Mouse (Mus musculus) kidney, embryonic 14.5 days (tissue): Measurements from ENCODE around the gene Fshr. TPM values are rescaled to one million over a fixed set of nuclear protein-coding genes. Genes with fewer than 3 reads are reported as not detected.

ENCODE experiments used
- ATAC-seq: fragments of 200-750 bp; cut with Nextera tagmentation; 2 replicates; pipeline ENCODE4 v1.8.0; 2017; ENCODE audit warnings: moderate number of reproducible peaks, mild to moderate bottlenecking, moderate TSS enrichment, moderate library complexity; ENCODE audit not compliant: low FRiP score, low TSS enrichment
- H3K27ac ChIP-seq: fragments of 300-500 bp; sonication (generic); 2 replicates; pipeline ENCODE4 v1.5.1; 2014; ENCODE audit warnings: low read depth, mild to moderate bottlenecking, low read length, moderate library complexity, mixed read lengths
- H3K27me3 ChIP-seq: fragments of 300-500 bp; sonication (generic); 2 replicates; pipeline ENCODE4 v1.6.1; 2014; ENCODE audit warnings: mild to moderate bottlenecking, low read length; ENCODE audit not compliant: control insufficient read depth, insufficient read depth
- H3K36me3 ChIP-seq: fragments of 300-500 bp; sonication (generic); 2 replicates; pipeline ENCODE4 v1.6.1; 2014; ENCODE audit warnings: low read length, mixed read lengths; ENCODE audit not compliant: control insufficient read depth, insufficient read depth
- H3K4me1 ChIP-seq: fragments of 300-500 bp; sonication (generic); 2 replicates; pipeline ENCODE4 v1.6.1; 2014; ENCODE audit warnings: low read length, mixed read lengths; ENCODE audit not compliant: control insufficient read depth, insufficient read depth
- H3K4me2 ChIP-seq: fragments of 300-500 bp; sonication (generic); replicated peaks from 2 replicates; pipeline ENCODE4 v1.6.1; 2014; ENCODE audit warnings: low read depth, mild to moderate bottlenecking, low read length
- H3K4me3 ChIP-seq: fragments of 300-500 bp; sonication (generic); 2 replicates; pipeline ENCODE4 v1.5.1; 2014; ENCODE audit warnings: mild to moderate bottlenecking, low read length
- H3K9ac ChIP-seq: fragments of 300-500 bp; sonication (generic); 2 replicates; pipeline ENCODE4 v1.6.1; 2014; ENCODE audit warnings: low read depth, mild to moderate bottlenecking, low read length, moderate library complexity
- H3K9me3 ChIP-seq: fragments of 300-500 bp; sonication (generic); 2 replicates; pipeline ENCODE4 v1.6.1; 2016; ENCODE audit warnings: low read length; ENCODE audit not compliant: control insufficient read depth
- whole genome bisulfite sequencing: fragments of 180-500 bp; shearing (Covaris S2); extraction: QIAGEN DNeasy Blood & Tissue Kit; methylation state at CpG from one replicate; pipeline ENCODE4 v1.1.7; 2014; 5-methylcytosine and 5-hydroxymethylcytosine counted together
- polyA plus RNA-seq: library from polyadenylated mRNA; unstranded; fragments of >200 nt; fragmentation: Nextera tagmentation; extraction: Ambion mirVana; gene quantifications from 2 replicates; pipeline ENCODE4 v1.2.1, GENCODE M21; 2014

Gene Fshr
- polyA plus RNA-seq, 1 experiment from 2014 or later = not detected

- Histone ChIP-seq H3K4me3 (no peak overlapping the region), H3K9ac (no peak overlapping the region), H3K36me3 (no peaks in the 10 kb centered on the region), H3K27me3 (no peaks in the 10 kb centered on the region), H3K4me1 (no peaks in the 10 kb centered on the region), H3K27ac (no peak overlapping the region), H3K9me3 (no peaks in the 10 kb centered on the region), H3K4me2 (no peak overlapping the region)
- WGBS = 79% methylated on average over 7 of the region's 7 CpGs
- ATAC-seq = no peak
These were observed 191.8 kb downstream of the Fshr start for GRCm38 (mm10) chr17:89008680-89009079.

- 85% methylated on average over 5 of the region's 5 CpGs for WGBS
- H3K9ac ChIP-seq = no peak overlapping the region
- H3K27ac ChIP-seq = no peak overlapping the region
- ATAC-seq = no peak
- no peaks in the 10 kb centered on the region for H3K27me3 ChIP-seq
- H3K4me3 ChIP-seq = no peak overlapping the region
- no peaks in the 10 kb centered on the region for H3K4me1 ChIP-seq
- H3K4me2 ChIP-seq = no peak overlapping the region
- H3K36me3 ChIP-seq = no peaks in the 10 kb centered on the region
- no peaks in the 10 kb centered on the region for H3K9me3 ChIP-seq
These were observed 194.5 kb downstream of the Fshr start for GRCm38 (mm10) chr17:89005959-89006358.

- Histone ChIP-seq H3K27ac (no peak overlapping the region), H3K27me3 (no peaks in the 10 kb centered on the region), H3K9me3 (no peaks in the 10 kb centered on the region), H3K9ac (no peak overlapping the region), H3K4me2 (no peak overlapping the region), H3K4me1 (no peaks in the 10 kb centered on the region), H3K36me3 (no peaks in the 10 kb centered on the region), H3K4me3 (no peak overlapping the region)
- no peak for ATAC-seq
These were observed 200.6 kb downstream of the Fshr start for GRCm38 (mm10) chr17:88999907-89000306.

- Histone ChIP-seq H3K9me3 (no peaks in the 10 kb centered on the region), H3K9ac (no peak overlapping the region), H3K27me3 (no peaks in the 10 kb centered on the region), H3K27ac (no peak overlapping the region), H3K4me1 (no peaks in the 10 kb centered on the region), H3K36me3 (no peaks in the 10 kb centered on the region), H3K4me2 (no peak overlapping the region), H3K4me3 (no peak overlapping the region)
- no peak for ATAC-seq
- WGBS = 65% methylated on average over 1 of the region's 1 CpGs
These were observed 202.2 kb downstream of the Fshr start for GRCm38 (mm10) chr17:88998243-88998642.

GRCm38 (mm10) chr17:88991238-88991637 lies 209.2 kb downstream of the Fshr start:
- H3K9ac ChIP-seq = no peak overlapping the region
- no peak overlapping the region for H3K4me2 ChIP-seq
- no peak overlapping the region for H3K27ac ChIP-seq
- no peak for ATAC-seq
- WGBS = 93% methylated on average over 4 of the region's 4 CpGs
- H3K36me3 ChIP-seq = no peaks in the 10 kb centered on the region
- H3K4me1 ChIP-seq = no peaks in the 10 kb centered on the region
- H3K9me3 ChIP-seq = no peaks in the 10 kb centered on the region
- H3K27me3 ChIP-seq = no peaks in the 10 kb centered on the region
- H3K4me3 ChIP-seq = no peak overlapping the region

- H3K9me3 ChIP-seq = no peaks in the 10 kb centered on the region
- H3K4me3 ChIP-seq = no peak overlapping the region
- H3K4me2 ChIP-seq = no peak overlapping the region
- no peak for ATAC-seq
- no peaks in the 10 kb centered on the region for H3K27me3 ChIP-seq
- WGBS = 77% methylated on average over 10 of the region's 10 CpGs
- H3K27ac ChIP-seq = no peak overlapping the region
- H3K9ac ChIP-seq = no peak overlapping the region
- no peaks in the 10 kb centered on the region for H3K36me3 ChIP-seq
- H3K4me1 ChIP-seq = no peaks in the 10 kb centered on the region
These were observed 219.6 kb downstream of the Fshr start for GRCm38 (mm10) chr17:88980708-88981355.

- ATAC-seq = no peak
- Histone ChIP-seq H3K4me1 (no peaks in the 10 kb centered on the region), H3K36me3 (no peaks in the 10 kb centered on the region), H3K9ac (no peak overlapping the region), H3K9me3 (no peaks in the 10 kb centered on the region), H3K27ac (no peak overlapping the region), H3K4me2 (no peak overlapping the region), H3K27me3 (no peaks in the 10 kb centered on the region), H3K4me3 (no peak overlapping the region)
- WGBS = 92% methylated on average over 3 of the region's 3 CpGs
These were observed 225.9 kb downstream of the Fshr start for GRCm38 (mm10) chr17:88974538-88974937.

GRCm38 (mm10) chr17:88966028-88966427 lies 234.4 kb downstream of the Fshr start:
- Histone ChIP-seq H3K27me3 (no peaks in the 10 kb centered on the region), H3K27ac (no peak overlapping the region), H3K4me2 (no peak overlapping the region), H3K36me3 (no peaks in the 10 kb centered on the region), H3K4me1 (no peaks in the 10 kb centered on the region), H3K4me3 (no peak overlapping the region), H3K9me3 (no peaks in the 10 kb centered on the region), H3K9ac (no peak overlapping the region)
- no peak for ATAC-seq
- 54% methylated on average over 3 of the region's 3 CpGs for WGBS

- no peaks in the 10 kb centered on the region for H3K9me3 ChIP-seq
- H3K9ac ChIP-seq = no peak overlapping the region
- H3K27me3 ChIP-seq = no peaks in the 10 kb centered on the region
- no peak overlapping the region for H3K4me2 ChIP-seq
- no peaks in the 10 kb centered on the region for H3K36me3 ChIP-seq
- 24% methylated on average over 5 of the region's 5 CpGs for WGBS
- no peaks in the 10 kb centered on the region for H3K4me1 ChIP-seq
- H3K27ac ChIP-seq = no peak overlapping the region
- peak; percentile 84; the same call in 1 of the 2 replicates for ATAC-seq
- H3K4me3 ChIP-seq = no peak overlapping the region
These were observed 246.5 kb downstream of the Fshr start for GRCm38 (mm10) chr17:88954011-88954410.
